Mouse (Mus musculus): ENCODE data around the gene Bag5.

- TF ChIP-seq CTCF (IDR thresholded peaks at IDR 0.05; ENCODE audit: low read depth, low read length) (peak; percentile 56), POLR2A (IDR thresholded peaks at IDR 0.05; ENCODE audit: extremely low read depth, insufficient read depth, low read length) (no peak)
Observed at GRCm38 (mm10) chr12:111738754-111739153, 25.7 kb upstream of the Bag5 start.
